Mouse (Mus musculus): ENCODE measurements around the gene Bcr.

- TF ChIP-seq CTCF (IDR thresholded peaks at IDR 0.05; ENCODE audit: low read depth): no peak
- TF ChIP-seq EP300 (optimal IDR thresholded peaks at IDR 0.05): no peak
Measured at GRCm38 (mm10) chr10:75104191-75105098, 44.1 kb downstream of the Bcr start.

Data from stomach, postnatal 0 days (tissue).